Comparison of ENCODE assay signal across 15 mouse cellular contexts in the genomic region with DNA sequence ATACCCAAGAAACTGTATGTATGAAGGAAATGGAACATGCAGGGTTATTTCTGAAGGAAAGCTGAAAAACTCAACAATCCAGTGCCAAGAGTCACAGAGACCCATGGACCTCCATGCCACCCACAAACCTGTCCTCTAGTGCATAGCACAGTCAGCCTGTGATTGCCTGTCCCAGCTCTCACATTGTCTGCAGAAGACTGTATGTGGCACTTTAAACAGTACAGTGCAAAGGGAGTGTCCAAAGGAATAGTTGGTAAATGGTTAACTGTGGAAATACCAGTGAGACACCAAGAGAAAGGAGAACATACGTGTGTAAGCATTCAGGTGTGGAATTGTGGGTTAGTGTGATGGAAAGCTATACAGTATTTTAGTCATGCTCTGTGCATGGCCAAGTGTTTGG.
"Had no signal": no experiment of that assay in that cellular context is flagged by ENCODE, and none has a peak within 500 bp of the region (broad histone marks: within the 10 kb centered on the region; RNA-seq: fewer than 3 reads in every experiment).

No protein-coding gene starts in this region.

- H3K9ac ChIP-seq: hindbrain, embryonic 15.5 days; limb, embryonic 13.5 days; liver, embryonic 14.5 days; lung, embryonic 15.5 days; neural tube, embryonic 13.5 days had no signal

- H3K4me3 ChIP-seq: hindbrain, embryonic 15.5 days; limb, embryonic 13.5 days; lung, embryonic 15.5 days; megakaryocyte, embryonic 14.5 days; neural tube, embryonic 13.5 days had no signal

- DNase-seq: left cerebral cortex, postnatal 4 days; lung, postnatal 14 days; retina, postnatal 1 day; right cerebral cortex, postnatal 4 days; spleen, adult 18-20 months; thymus, postnatal 4 days had no signal

- ATAC-seq: midbrain, embryonic 16.5 days had no signal

- H3K27ac ChIP-seq: hindbrain, embryonic 15.5 days; limb, embryonic 13.5 days; liver, embryonic 14.5 days; lung, embryonic 15.5 days; macrophage; neural tube, embryonic 13.5 days had no signal

- H3K27me3 ChIP-seq: hindbrain, embryonic 15.5 days; limb, embryonic 13.5 days; lung, embryonic 15.5 days; megakaryocyte, embryonic 14.5 days; neural tube, embryonic 13.5 days had no signal

- H3K4me1 ChIP-seq: hindbrain, embryonic 15.5 days; limb, embryonic 13.5 days; lung, embryonic 15.5 days; megakaryocyte, embryonic 14.5 days; neural tube, embryonic 13.5 days had no signal

- H3K36me3 ChIP-seq: hindbrain, embryonic 15.5 days; limb, embryonic 13.5 days; lung, embryonic 15.5 days; neural tube, embryonic 13.5 days had no signal

- H3K9me3 ChIP-seq: hindbrain, embryonic 15.5 days; limb, embryonic 13.5 days; lung, embryonic 15.5 days; neural tube, embryonic 13.5 days had no signal

- H3K4me2 ChIP-seq: hindbrain, embryonic 15.5 days; limb, embryonic 13.5 days; lung, embryonic 15.5 days; midbrain, embryonic 11.5 days; neural tube, embryonic 13.5 days had no signal
